ENCODE assay signal across 8 mouse cellular contexts in the genomic region with DNA sequence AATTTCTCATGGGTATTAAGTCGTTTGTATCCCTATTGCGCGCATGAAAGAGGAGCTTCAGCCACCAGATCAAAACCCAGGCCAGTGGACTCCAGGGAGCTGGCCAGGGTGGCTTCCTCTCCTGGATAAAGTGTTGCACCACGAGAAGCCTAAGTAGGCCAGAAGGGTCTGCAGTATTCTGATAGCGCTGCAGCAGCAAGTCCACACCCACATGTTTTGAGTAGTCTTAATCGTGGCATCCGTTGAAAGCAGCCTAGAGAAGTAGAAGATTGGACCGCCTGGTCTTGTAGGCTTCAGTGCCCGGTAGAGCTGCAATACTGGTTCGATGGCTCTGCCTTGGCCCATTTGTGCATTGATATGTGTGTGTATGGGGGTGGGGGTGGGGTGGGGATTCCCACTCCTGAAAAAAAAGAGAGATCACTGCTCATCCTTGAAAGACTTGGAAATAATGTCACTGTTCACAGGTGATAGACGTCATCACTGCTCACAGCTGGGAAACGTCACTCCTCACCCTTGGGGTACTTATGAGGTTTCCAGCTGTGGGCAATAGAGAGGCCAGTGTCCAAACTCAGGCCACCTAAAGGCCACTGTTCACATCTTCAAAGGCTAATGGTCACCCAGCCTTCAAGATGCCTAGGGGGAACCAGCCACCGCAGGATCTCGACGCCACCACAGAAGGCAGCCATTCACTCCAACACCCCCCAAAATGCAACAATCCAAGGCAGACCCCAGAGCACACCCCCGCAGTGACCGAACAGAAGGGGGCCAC. TPM values are rescaled to one million over a fixed set of nuclear protein-coding genes. Genes with fewer than 3 reads are reported as not detected.
DNase-seq lines count a peak whose midpoint lies in the region; ATAC-seq and TF ChIP-seq lines count a peak whose summit lies in the region.

TSS of gene Dnaja4 (plus strand) at position 556 of the 769 bp plus-strand sequence.

- H3K4me3 ChIP-seq in lung, embryonic 15.5 days = peak within 1 kb of the TSS; percentile 77
- peak within 1 kb of the TSS; percentile 59 for H3K4me3 ChIP-seq in embryonic facial prominence, embryonic 11.5 days (ENCODE audit: low read depth, low read length)
- peak within 1 kb of the TSS; percentile 79 for H3K4me3 ChIP-seq in heart, embryonic 11.5 days (ENCODE audit: low read depth, low read length)
- peak within 1 kb of the TSS; percentile 44 for H3K4me3 ChIP-seq in myocyte

- no peak for DNase-seq in lung, postnatal 14 days
- no peak for DNase-seq in embryonic facial prominence, embryonic 11.5 days (ENCODE audit: low spot score)
- DNase-seq in left cerebral cortex, postnatal 25 days (ENCODE audit: low spot score in 2 of 2) = no peak
- DNase-seq in cerebellum, adult 11-12 months = no peak
- DNase-seq in urinary bladder, postnatal 25 days (ENCODE audit: low spot score) = no peak

- H3K9ac ChIP-seq in lung, embryonic 15.5 days = peak within 1 kb of the TSS; percentile 54
- H3K9ac ChIP-seq in embryonic facial prominence, embryonic 11.5 days (replicated peaks; ENCODE audit: low read length) = peak within 1 kb of the TSS; percentile 71
- H3K9ac ChIP-seq in heart, embryonic 11.5 days (ENCODE audit: low read depth, low read length) = peak within 1 kb of the TSS; percentile 91

- H3K36me3 ChIP-seq in lung, embryonic 15.5 days = no peaks in the 10 kb centered on the region
- no peaks in the 10 kb centered on the region for H3K36me3 ChIP-seq in embryonic facial prominence, embryonic 11.5 days (replicated peaks; ENCODE audit: control insufficient read depth, insufficient read depth, low read depth, low read length)
- no peaks in the 10 kb centered on the region for H3K36me3 ChIP-seq in heart, embryonic 11.5 days (ENCODE audit: control insufficient read depth, insufficient read depth, low read length)
- H3K36me3 ChIP-seq in myocyte (ENCODE audit: control insufficient read depth, insufficient read depth) = no peaks in the 10 kb centered on the region

- H3K27ac ChIP-seq in lung, embryonic 15.5 days = no peak within 1 kb of the TSS
- no peak within 1 kb of the TSS for H3K27ac ChIP-seq in embryonic facial prominence, embryonic 11.5 days (replicated peaks; ENCODE audit: low read depth, low read length)
- peak within 1 kb of the TSS; percentile 63 for H3K27ac ChIP-seq in heart, embryonic 11.5 days (ENCODE audit: low read depth, low read length)

- peaks cover 21% of the 10 kb centered on the region for H3K27me3 ChIP-seq in lung, embryonic 15.5 days
- H3K27me3 ChIP-seq in embryonic facial prominence, embryonic 11.5 days (ENCODE audit: control insufficient read depth, insufficient read depth, low read length) = peaks cover 8% of the 10 kb centered on the region
- peaks cover 8% of the 10 kb centered on the region; the same call in 1 of the 2 replicates for H3K27me3 ChIP-seq in heart, embryonic 11.5 days (ENCODE audit: control insufficient read depth, insufficient read depth, low read length)
- H3K27me3 ChIP-seq in myocyte (ENCODE audit: control insufficient read depth, insufficient read depth, insufficient read length) = no peaks in the 10 kb centered on the region

- ATAC-seq in lung, embryonic 15.5 days (ENCODE audit: borderline replicate concordance, extremely low read depth, low FRiP score, low TSS enrichment) = peak; percentile 57; the same call in 1 of the 2 replicates
- ATAC-seq in embryonic facial prominence, embryonic 11.5 days (replicated peaks; ENCODE audit: insufficient number of reproducible peaks, low FRiP score, low TSS enrichment, low read depth) = peak; percentile 31; the same call in 1 of the 2 replicates
- ATAC-seq in heart, embryonic 11.5 days (replicated peaks; ENCODE audit: insufficient number of reproducible peaks, low FRiP score, low TSS enrichment) = peak; percentile 72; the same call in 1 of the 2 replicates

- no peaks in the 10 kb centered on the region for H3K9me3 ChIP-seq in lung, embryonic 15.5 days
- H3K9me3 ChIP-seq in embryonic facial prominence, embryonic 11.5 days (replicated peaks; ENCODE audit: control insufficient read depth, low read length) = no peaks in the 10 kb centered on the region
- H3K9me3 ChIP-seq in heart, embryonic 11.5 days (replicated peaks; ENCODE audit: control insufficient read depth, low read length) = no peaks in the 10 kb centered on the region

- WGBS in lung, embryonic 15.5 days = 59% methylated on average over 17 of the region's 17 CpGs
- WGBS in embryonic facial prominence, embryonic 11.5 days = 63% methylated on average over 17 of the region's 17 CpGs
- WGBS in heart, embryonic 11.5 days (ENCODE audit: insufficient replicate concordance) = 52% methylated on average over 17 of the region's 17 CpGs

- intact Hi-C loops in left cerebral cortex, postnatal 25 days (cut with DNase I) = no loop called here

- TF ChIP-seq POLR2A in myocyte (IDR thresholded peaks at IDR 0.05; ENCODE audit: insufficient read length, low read depth) = no peak

- H3K4me2 ChIP-seq in lung, embryonic 15.5 days = peak within 1 kb of the TSS; percentile 97
- peak within 1 kb of the TSS; percentile 93 for H3K4me2 ChIP-seq in embryonic facial prominence, embryonic 11.5 days (ENCODE audit: low read depth, low read length)
- peak within 1 kb of the TSS; percentile 92 for H3K4me2 ChIP-seq in heart, embryonic 11.5 days
- H3K4me2 ChIP-seq in myocyte (ENCODE audit: low read depth) = peak within 1 kb of the TSS; percentile 70

- H3ac ChIP-seq in myocyte (ENCODE audit: control insufficient read depth, insufficient read length) = peak within 1 kb of the TSS; percentile 86

- no peaks in the 10 kb centered on the region for H3K79me2 ChIP-seq in myocyte (ENCODE audit: control insufficient read depth, insufficient read depth)

- peaks cover 22% of the 10 kb centered on the region; the same call in 1 of the 2 replicates for H3K4me1 ChIP-seq in lung, embryonic 15.5 days
- peaks cover 3% of the 10 kb centered on the region for H3K4me1 ChIP-seq in embryonic facial prominence, embryonic 11.5 days (ENCODE audit: control insufficient read depth, insufficient read depth, low read length)
- peaks cover 20% of the 10 kb centered on the region for H3K4me1 ChIP-seq in heart, embryonic 11.5 days (ENCODE audit: control insufficient read depth, insufficient read depth, low read length)

TF ChIP-seq in myocyte, 11 proteins besides CTCF, POLR2A, EP300 and RAD21:
- no peak for TF ChIP-seq TCF3 (IDR thresholded peaks at IDR 0.05; ENCODE audit: insufficient read length, low read depth)
- no peak for TF ChIP-seq TCF12 (IDR thresholded peaks at IDR 0.05; ENCODE audit: insufficient read depth, poor library complexity, severe bottlenecking)
- no peak for TF ChIP-seq MAX (IDR thresholded peaks at IDR 0.05; ENCODE audit: low read depth)
- TF ChIP-seq SRF (IDR thresholded peaks at IDR 0.05; ENCODE audit: control insufficient read depth, insufficient read length, low read depth) = no peak
- no peak for TF ChIP-seq CEBPB (IDR thresholded peaks at IDR 0.05; ENCODE audit: insufficient read depth, poor library complexity, severe bottlenecking)
- TF ChIP-seq USF1 (IDR thresholded peaks at IDR 0.05; ENCODE audit: low read depth) = no peak
- no peak for TF ChIP-seq E2F4 (IDR thresholded peaks at IDR 0.05; ENCODE audit: insufficient read depth)
- TF ChIP-seq REST (IDR thresholded peaks at IDR 0.05; ENCODE audit: insufficient read depth, insufficient read length) = no peak
- TF ChIP-seq MYOD1 (IDR thresholded peaks at IDR 0.05; ENCODE audit: control insufficient read depth in 1 of 3, insufficient read length in 2 of 3, low read depth in 2 of 3) = no peak
- no peak for TF ChIP-seq POLR2AphosphoS2 (IDR thresholded peaks at IDR 0.05; ENCODE audit: insufficient read length, low read depth)
- no peak for TF ChIP-seq MYOG (IDR thresholded peaks at IDR 0.05; ENCODE audit: control insufficient read depth in 1 of 3, insufficient read depth in 1 of 3, insufficient read length in 2 of 3, low read depth in 2 of 3)

RNA-seq across cellular contexts. Expression of gene Dnaja4, which starts in this region (rescaled TPM):
- 6.6 and 7.5 TPM in 2 replicates for polyA plus RNA-seq in lung, embryonic 15.5 days (2015; fragmentation: Nextera tagmentation; extraction: Ambion mirVana)
- polyA plus RNA-seq in embryonic facial prominence, embryonic 11.5 days (2014; fragmentation: Nextera tagmentation; extraction: Ambion mirVana) = 4.2 and 4.7 TPM in 2 replicates
- 19.0 and 25.6 TPM in 2 replicates for polyA plus RNA-seq in heart, embryonic 11.5 days (2014; fragmentation: Nextera tagmentation; extraction: Ambion mirVana)
- 10 to 100 TPM; 36.3 to 39.0 TPM for total RNA-seq in left cerebral cortex, postnatal 25 days (2021)
- 11.7 TPM for polyA plus RNA-seq in myocyte (2012; fragmentation: generic; extraction: Trizol)
